Mouse (Mus musculus) lung, adult 2 months (tissue): ENCODE measurements around the gene Gimap9.

Experiments used
- CTCF ChIP-seq: fragments of 200-500 bp; IDR thresholded peaks from 2 replicates; pipeline ENCODE4 v1.5.1; 2011; ENCODE audit warnings: mild to moderate bottlenecking, low read length, control low read depth; ENCODE audit not compliant: insufficient read depth
- POLR2A ChIP-seq: fragments of 200-500 bp; IDR thresholded peaks from 2 replicates; pipeline ENCODE4 v1.6.1; 2011; ENCODE audit warnings: low read depth, mild to moderate bottlenecking, control low read depth, low read length, borderline replicate concordance; ENCODE audit errors: extremely low read depth

GRCm38 (mm10) chr6:48692962-48693361 is 17.0 kb downstream of the Gimap9 start:
- no peak for TF ChIP-seq CTCF
- no peak for TF ChIP-seq POLR2A
